Mouse (Mus musculus) forebrain, embryonic 10.5 days (tissue): ENCODE results near the gene Smdt1. TPM values are rescaled to one million over a fixed set of nuclear protein-coding genes. Genes with fewer than 3 reads are reported as not detected.
"Not testable (repeated sequence)": the region's sequence is repeated elsewhere in the genome, so short reads cannot be mapped to it uniquely, and the experiment has no call there.

Experiments used
- DNase-seq: peaks from one replicate; pipeline ENCODE4 v3.0.0-alpha.2; 2017; ENCODE audit warnings: low spot score; ENCODE audit errors: extremely low spot score
- H3K27ac ChIP-seq: fragments of 300-500 bp; sonication (generic); 2 replicates; pipeline ENCODE4 v1.5.1; 2016; ENCODE audit warnings: mild to moderate bottlenecking
- H3K27me3 ChIP-seq: fragments of 300-500 bp; sonication (generic); 2 replicates; pipeline ENCODE4 v1.6.1; 2016; ENCODE audit warnings: mild to moderate bottlenecking; ENCODE audit not compliant: poor library complexity, severe bottlenecking
- H3K36me3 ChIP-seq: fragments of 300-500 bp; sonication (generic); replicated peaks from 2 replicates; pipeline ENCODE4 v1.6.1; 2016; ENCODE audit warnings: mild to moderate bottlenecking, moderate library complexity
- H3K4me1 ChIP-seq: fragments of 300-500 bp; sonication (generic); 2 replicates; pipeline ENCODE4 v1.6.1; 2016
- H3K4me3 ChIP-seq: fragments of 300-500 bp; sonication (generic); 2 replicates; pipeline ENCODE4 v1.5.1; 2016; ENCODE audit warnings: mild to moderate bottlenecking, moderate library complexity
- H3K9me3 ChIP-seq: fragments of 300-500 bp; sonication (generic); 2 replicates; pipeline ENCODE4 v1.6.1; 2016; ENCODE audit warnings: mild to moderate bottlenecking, moderate library complexity
- WGBS: fragments of 180-500 bp; shearing (Covaris S2); methylation state at CpG from one replicate; pipeline ENCODE4 v1.1.7; 2016; 5-methylcytosine and 5-hydroxymethylcytosine counted together
- microRNA-seq: library from miRNA; unstranded; fragments of <30 nt; microRNA quantifications from one replicate; pipeline ENCODE4, GENCODE M21; 2017
- polyA plus RNA-seq: library from polyadenylated mRNA; unstranded; fragments of >200 nt; fragmentation: Nextera tagmentation; extraction: Ambion mirVana; gene quantifications from 2 replicates; pipeline ENCODE4 v1.2.1, GENCODE M21; 2016

Gene Smdt1
- polyA plus RNA-seq, 1 experiment from 2014 or later: 236 TPM

GRCm38 (mm10) chr15:82378261-82379180 lies 39.8 kb downstream of the Smdt1 start:
- H3K27me3 ChIP-seq: no peaks in the 10 kb centered on the region
- H3K4me3 ChIP-seq: no peak overlapping the region
- 70% methylated on average over 15 of the region's 15 CpGs for WGBS
- H3K36me3 ChIP-seq: no peaks in the 10 kb centered on the region
- H3K4me1 ChIP-seq: peaks cover 53% of the 10 kb centered on the region
- H3K27ac ChIP-seq: no peak overlapping the region
- DNase-seq: no peak
- H3K9me3 ChIP-seq: no peaks in the 10 kb centered on the region

GRCm38 (mm10) chr15:82379511-82379870 lies 40.7 kb downstream of the Smdt1 start:
- no peak for DNase-seq
- H3K4me1 ChIP-seq: peaks cover 50% of the 10 kb centered on the region
- no peaks in the 10 kb centered on the region for H3K9me3 ChIP-seq
- peak overlapping the region; percentile 85 for H3K27ac ChIP-seq
- H3K36me3 ChIP-seq: no peaks in the 10 kb centered on the region
- peak overlapping the region; percentile 56 for H3K4me3 ChIP-seq
- WGBS: 16% methylated on average over 7 of the region's 7 CpGs
- H3K27me3 ChIP-seq: no peaks in the 10 kb centered on the region

- Histone ChIP-seq H3K4me1 (peaks cover 50% of the 10 kb centered on the region), H3K4me3 (peak within 1 kb of the TSS; percentile 56), H3K27me3 (no peaks in the 10 kb centered on the region), H3K9me3 (no peaks in the 10 kb centered on the region), H3K36me3 (no peaks in the 10 kb centered on the region), H3K27ac (peak within 1 kb of the TSS; percentile 85)
- peak; percentile 49 for DNase-seq
- WGBS: 4% methylated on average over 16 of the region's 24 CpGs
These were observed 41.3 kb downstream of the Smdt1 start, which contains the start of gene Cyp2d22 for GRCm38 (mm10) chr15:82379871-82380713. Gene Cyp2d22 (minus strand): TSS chr15:82380260.

- Histone ChIP-seq H3K36me3 (no peaks in the 10 kb centered on the region), H3K27me3 (no peaks in the 10 kb centered on the region), H3K27ac (peak overlapping the region; percentile 85), H3K9me3 (no peaks in the 10 kb centered on the region), H3K4me1 (peaks cover 50% of the 10 kb centered on the region), H3K4me3 (peak overlapping the region; percentile 56)
- 39% methylated on average over 7 of the region's 7 CpGs for WGBS
- DNase-seq: no peak
These were observed 41.9 kb downstream of the Smdt1 start for GRCm38 (mm10) chr15:82380714-82381062.

- H3K9me3 ChIP-seq: no peaks in the 10 kb centered on the region
- H3K27ac ChIP-seq: no peak overlapping the region
- no peak overlapping the region for H3K4me3 ChIP-seq
- no peak for DNase-seq
- 96% methylated on average over 2 of the region's 2 CpGs for WGBS
- peaks cover 34% of the 10 kb centered on the region for H3K4me1 ChIP-seq
- no peaks in the 10 kb centered on the region for H3K36me3 ChIP-seq
- no peaks in the 10 kb centered on the region for H3K27me3 ChIP-seq
These were observed 43.7 kb downstream of the Smdt1 start for GRCm38 (mm10) chr15:82382441-82382840.

- H3K4me1 ChIP-seq: peaks cover 4% of the 10 kb centered on the region
- WGBS: 92% methylated on average over 2 of the region's 2 CpGs
- H3K36me3 ChIP-seq: no peaks in the 10 kb centered on the region
- H3K4me3 ChIP-seq: no peak overlapping the region
- DNase-seq: no peak
- no peak overlapping the region for H3K27ac ChIP-seq
- no peaks in the 10 kb centered on the region for H3K27me3 ChIP-seq
- no peaks in the 10 kb centered on the region for H3K9me3 ChIP-seq
These were observed 47.0 kb downstream of the Smdt1 start for GRCm38 (mm10) chr15:82385729-82386128.

GRCm38 (mm10) chr15:82389916-82390315 lies 51.2 kb downstream of the Smdt1 start:
- H3K36me3 ChIP-seq, H3K4me1 ChIP-seq, DNase-seq, H3K9me3 ChIP-seq, H3K27me3 ChIP-seq, H3K27ac ChIP-seq, H3K4me3 ChIP-seq: not testable (repeated sequence)
- WGBS: 87% methylated on average over 10 of the region's 10 CpGs

GRCm38 (mm10) chr15:82393922-82394321 lies 55.2 kb downstream of the Smdt1 start, which contains the start of gene Cyp2d11:
Gene Cyp2d11 (minus strand): TSS chr15:82394022.
- H3K36me3 ChIP-seq, H3K4me1 ChIP-seq, H3K27me3 ChIP-seq, DNase-seq, H3K4me3 ChIP-seq, H3K9me3 ChIP-seq, H3K27ac ChIP-seq: not testable (repeated sequence)
- WGBS: 76% methylated on average over 2 of the region's 2 CpGs

- not testable (repeated sequence) for H3K36me3 ChIP-seq, H3K4me1 ChIP-seq, DNase-seq, H3K4me3 ChIP-seq, H3K27ac ChIP-seq, H3K9me3 ChIP-seq, H3K27me3 ChIP-seq
- 85% methylated on average over 3 of the region's 3 CpGs for WGBS
These were observed 57.2 kb downstream of the Smdt1 start for GRCm38 (mm10) chr15:82395955-82396354.

Small RNAs within 50 kb of the gene (microRNA-seq; reads per million reads assigned to microRNA genes)
- not detected for gene Mir7684

Other genes starting within 250 kb of the Smdt1 start
- gene Ccdc134, start 211.0 kb upstream of the Smdt1 start, polyA plus RNA-seq: 22.9 and 24.0 TPM in 2 replicates
- 207 and 227 TPM in 2 replicates for gene Srebf2, start 191.8 kb upstream of the Smdt1 start, polyA plus RNA-seq
- gene Shisa8, start 126.1 kb upstream of the Smdt1 start, polyA plus RNA-seq: 0.87 and 0.95 TPM in 2 replicates
- 0.18 TPM in 1 of 2 replicates, not detected in the other for gene Tnfrsf13c, start 114.6 kb upstream of the Smdt1 start, polyA plus RNA-seq
- gene Cenpm, start 94.2 kb upstream of the Smdt1 start, polyA plus RNA-seq: 95.1 and 97.3 TPM in 2 replicates
- gene 1500009C09Rik, start 86.6 kb upstream of the Smdt1 start, polyA plus RNA-seq: 0.26 TPM in 1 of 2 replicates, not detected in the other
- 62.1 and 62.5 TPM in 2 replicates for gene Sept3, start 64.1 kb upstream of the Smdt1 start, polyA plus RNA-seq
- 0.10 and 0.11 TPM in 2 replicates for gene Wbp2nl, start 40.0 kb upstream of the Smdt1 start, polyA plus RNA-seq
- gene Naga, start within 50 bp of the Smdt1 start, polyA plus RNA-seq: 20.5 and 20.8 TPM in 2 replicates
- 3.7 and 4.3 TPM in 2 replicates for gene Pheta2, start within 50 bp of the Smdt1 start, polyA plus RNA-seq
- 228 and 249 TPM in 2 replicates for gene Ndufa6, start 15.4 kb downstream of the Smdt1 start, polyA plus RNA-seq
- gene Cyp2d22, start 41.3 kb downstream of the Smdt1 start, polyA plus RNA-seq: 3.0 and 3.8 TPM in 2 replicates
- not detected in 2 replicates for gene Cyp2d11, start 55.1 kb downstream of the Smdt1 start, polyA plus RNA-seq
- not detected in 2 replicates for gene Cyp2d10, start 68.2 kb downstream of the Smdt1 start, polyA plus RNA-seq
- gene Cyp2d9, start 94.5 kb downstream of the Smdt1 start, polyA plus RNA-seq: not detected in 2 replicates
- gene Cyp2d12, start 216.1 kb downstream of the Smdt1 start, polyA plus RNA-seq: not detected in 2 replicates